Mouse (Mus musculus) testis, postnatal 14 days (tissue): ENCODE data around the gene Eps15.
"Not testable (repeated sequence)": the region's sequence is repeated elsewhere in the genome, so short reads cannot be mapped to it uniquely, and the experiment has no call there.

Source experiments
- DNase-seq: peaks from one replicate; pipeline ENCODE4 v3.0.0; 2021; ENCODE audit warnings: low spot score

The Eps15 gene

DNA sequence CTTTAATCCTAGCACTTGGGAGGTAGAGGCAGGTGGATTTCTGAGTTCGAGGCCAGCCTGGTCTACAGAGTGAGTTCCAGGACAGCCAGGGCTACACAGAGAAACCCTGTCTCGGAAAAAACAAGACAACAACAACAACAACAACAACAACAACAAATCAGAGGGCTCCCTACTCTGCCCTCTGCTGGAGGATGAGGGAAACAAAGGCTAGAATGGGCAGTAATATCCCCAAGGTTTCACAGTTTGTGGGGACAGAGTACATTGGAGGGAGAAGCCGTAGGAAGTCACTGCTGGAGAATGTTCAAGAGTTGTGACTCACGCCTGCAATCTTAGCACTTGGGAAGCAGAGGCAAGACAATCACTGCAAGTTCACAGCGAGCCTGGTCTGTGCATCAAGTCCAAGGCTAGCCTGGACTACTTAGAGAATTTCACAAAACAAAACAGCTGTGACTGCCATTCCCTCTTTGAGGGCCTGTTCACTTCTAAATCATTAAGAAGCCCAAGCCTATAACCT is 121.2 kb downstream of the Eps15 start:
- DNase-seq: no peak

DNA sequence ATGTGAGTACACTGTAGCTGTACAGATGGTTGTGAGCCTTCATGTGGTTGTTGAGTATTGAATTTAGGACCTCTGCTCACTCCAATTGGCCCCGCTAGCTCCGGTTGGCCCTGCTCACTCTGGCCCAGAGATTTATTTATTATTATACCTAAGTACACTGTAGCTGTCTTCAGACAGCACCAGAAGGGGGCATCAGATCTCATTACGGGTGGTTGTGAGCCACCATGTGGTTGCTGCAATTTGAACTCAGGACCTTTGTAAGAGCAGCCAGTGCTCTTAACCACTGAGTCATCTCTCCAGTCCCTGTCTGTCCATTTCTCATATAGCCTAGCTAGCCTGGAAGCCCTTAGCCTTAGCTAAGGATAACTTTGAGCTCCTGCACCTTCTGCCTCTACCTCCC is 124.8 kb downstream of the Eps15 start:
- DNase-seq: not testable (repeated sequence)

DNA sequence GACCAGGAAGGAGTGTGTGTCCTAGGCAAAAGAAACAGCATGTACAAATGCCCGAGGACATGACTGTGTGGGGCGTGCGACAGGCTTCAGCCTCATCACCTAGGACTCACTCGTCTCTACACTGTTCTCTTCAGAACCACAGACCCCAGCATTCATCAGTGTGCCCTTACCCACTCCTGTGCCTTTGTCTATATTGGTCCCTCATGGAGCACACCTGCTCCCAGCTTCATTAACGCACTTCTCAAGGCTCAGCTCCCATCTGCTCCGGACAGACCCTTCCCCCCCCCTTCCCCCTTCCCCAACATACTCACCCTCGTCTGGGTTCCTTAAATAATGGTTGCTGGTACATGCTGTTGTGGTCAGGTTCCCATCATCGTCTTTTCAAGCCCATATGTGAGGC is 125.3 kb downstream of the Eps15 start:
- DNase-seq: no peak

DNA sequence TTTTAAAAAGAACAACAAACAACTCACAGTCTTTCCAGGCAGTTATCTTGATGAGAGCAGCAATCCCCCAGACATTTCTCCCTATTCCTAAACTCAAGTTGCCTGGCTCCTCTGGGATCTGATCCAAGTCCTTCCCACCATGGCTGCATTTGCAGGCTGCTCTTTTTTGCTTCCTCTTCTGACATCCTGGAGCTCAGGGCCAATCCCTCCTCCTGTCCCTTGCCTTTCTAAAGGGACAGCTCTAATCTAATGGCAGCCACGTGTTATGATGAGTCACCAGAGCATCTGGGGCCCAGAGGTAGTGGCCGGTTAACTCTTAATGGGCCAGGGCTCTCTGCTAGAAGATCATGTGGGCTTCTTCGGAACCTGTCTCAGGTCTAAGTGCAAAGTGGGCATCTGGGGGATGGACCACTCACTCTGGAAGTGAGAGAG is 126.0 kb downstream of the Eps15 start:
- DNase-seq: peak; percentile 62

DNA sequence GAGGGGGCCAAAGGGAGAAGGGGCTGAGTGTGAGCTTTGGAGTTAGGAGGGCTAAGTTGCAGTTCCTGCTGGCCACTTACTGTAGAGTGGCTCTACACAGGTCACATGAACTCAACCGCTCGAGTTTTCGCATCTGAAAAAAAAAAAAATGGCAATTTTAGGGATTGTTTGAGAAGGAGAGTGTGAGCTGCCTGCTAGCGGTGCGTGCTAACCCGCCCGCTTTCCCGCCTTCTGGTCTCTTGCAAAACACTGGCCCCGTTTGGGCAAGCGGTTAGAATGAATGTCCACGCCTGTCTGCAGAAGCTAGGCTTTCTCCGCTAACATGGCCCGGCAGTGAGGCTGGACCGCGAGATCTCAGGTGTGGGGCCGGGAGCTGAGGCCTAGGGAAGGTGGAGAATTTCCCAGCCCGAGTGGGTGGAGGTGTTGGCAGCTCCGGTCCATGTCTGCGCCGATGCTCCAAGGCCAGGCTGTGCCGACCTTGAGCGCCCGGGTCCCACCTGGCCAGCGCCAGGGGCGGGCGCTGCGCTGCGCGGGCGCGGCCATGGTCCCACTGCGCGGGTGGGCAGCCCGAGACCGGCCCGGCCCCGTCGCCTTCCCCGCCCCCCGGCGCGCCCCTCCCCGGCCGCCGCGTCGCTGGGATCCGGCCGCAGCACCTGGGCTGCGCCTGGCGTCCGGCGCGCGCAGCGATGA is 126.6 kb downstream of the Eps15 start, which contains the start of gene Ttc39a:
Gene Ttc39a (plus strand): TSS at position 138 of the 690 bp plus-strand sequence.
- DNase-seq: peak; percentile 45

DNA sequence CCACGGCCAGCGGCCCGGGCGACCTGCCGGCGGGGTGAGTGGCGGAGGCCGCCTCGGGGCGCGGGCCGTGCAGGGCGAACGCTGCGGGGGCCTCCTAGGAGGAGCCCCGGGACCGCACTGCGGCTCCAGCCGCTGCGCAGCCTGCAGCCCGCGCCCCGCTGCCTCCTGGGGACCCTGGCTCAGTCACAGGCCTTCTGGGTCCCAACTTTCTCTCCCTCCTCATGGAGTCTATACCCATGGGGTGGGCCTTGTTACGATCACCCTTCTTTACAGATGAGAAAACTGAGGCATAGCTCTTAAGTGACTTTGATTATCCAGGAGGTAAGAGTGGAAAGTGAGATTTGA is 127.1 kb downstream of the Eps15 start:
- DNase-seq: no peak

DNA sequence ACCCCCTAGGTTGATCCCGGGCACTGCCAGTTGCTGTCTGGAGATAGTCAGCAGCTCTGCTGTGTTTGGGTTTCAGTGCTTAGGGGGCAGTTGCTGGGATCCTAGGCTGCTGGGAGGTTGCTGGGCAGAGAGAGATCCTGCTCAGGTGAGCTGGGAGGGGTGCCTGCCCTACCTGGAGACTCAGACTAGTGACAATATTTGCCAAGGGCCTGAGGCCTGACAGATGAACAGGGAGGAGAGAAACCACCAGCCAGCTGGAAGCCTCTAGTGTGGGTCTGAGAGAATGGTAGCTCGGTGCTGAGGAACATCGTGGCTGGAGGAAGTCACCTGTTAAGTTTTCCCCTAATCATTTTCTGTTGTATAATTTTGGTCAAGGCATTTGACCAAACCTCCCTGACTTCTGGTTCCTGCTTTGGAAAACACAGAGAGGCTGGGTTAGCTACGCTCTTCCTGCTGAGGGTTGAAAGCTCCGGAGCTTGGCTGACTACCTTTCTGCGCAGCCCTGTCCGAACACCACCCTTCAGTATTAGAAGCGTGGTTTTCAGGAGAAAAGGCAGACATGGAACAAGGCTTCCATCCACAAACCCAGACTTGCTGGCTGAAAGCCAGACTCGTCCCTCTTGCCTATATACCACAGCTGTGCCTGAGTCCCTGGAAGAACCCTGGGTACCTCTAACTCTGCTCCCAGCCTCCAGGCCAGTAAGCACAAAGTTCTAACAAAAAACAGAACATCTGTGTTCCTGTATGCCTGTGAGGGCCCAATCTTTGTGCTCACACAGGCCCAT is 127.8 kb downstream of the Eps15 start:
- no peak for DNase-seq

DNA sequence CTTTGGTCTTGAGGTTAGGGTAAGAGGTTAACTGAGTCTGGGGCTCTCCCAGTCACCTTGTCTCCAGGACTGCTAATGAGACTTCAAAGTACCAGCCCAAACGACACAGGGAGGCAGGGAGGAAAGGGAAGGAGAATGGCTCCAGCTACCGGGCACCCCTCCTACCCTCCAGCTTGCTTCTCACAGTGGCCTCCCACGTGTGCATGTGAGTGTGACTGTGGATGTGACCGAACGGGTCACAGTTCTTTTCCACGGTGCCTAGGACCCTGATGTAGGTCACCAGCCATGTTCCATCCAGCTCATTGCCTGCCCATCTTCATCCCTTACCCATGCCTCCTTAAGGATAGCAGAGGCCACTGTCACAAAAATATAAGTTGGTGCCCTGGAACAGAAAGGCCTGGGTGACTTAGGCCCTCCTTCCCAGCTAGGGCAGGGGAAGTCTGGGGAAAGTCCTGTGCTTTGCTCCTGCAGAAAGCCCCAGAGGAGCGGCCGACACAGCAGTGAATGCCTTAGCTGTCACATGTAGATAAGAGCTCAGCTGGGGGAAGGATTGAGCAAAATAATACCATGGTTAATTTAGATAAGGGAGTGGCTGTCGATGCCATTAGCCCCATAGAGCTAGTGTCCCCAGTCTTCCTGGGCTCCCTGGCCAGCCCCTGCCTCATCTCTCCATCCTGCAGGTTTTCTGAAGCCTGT is 130.8 kb downstream of the Eps15 start:
- no peak for DNase-seq

DNA sequence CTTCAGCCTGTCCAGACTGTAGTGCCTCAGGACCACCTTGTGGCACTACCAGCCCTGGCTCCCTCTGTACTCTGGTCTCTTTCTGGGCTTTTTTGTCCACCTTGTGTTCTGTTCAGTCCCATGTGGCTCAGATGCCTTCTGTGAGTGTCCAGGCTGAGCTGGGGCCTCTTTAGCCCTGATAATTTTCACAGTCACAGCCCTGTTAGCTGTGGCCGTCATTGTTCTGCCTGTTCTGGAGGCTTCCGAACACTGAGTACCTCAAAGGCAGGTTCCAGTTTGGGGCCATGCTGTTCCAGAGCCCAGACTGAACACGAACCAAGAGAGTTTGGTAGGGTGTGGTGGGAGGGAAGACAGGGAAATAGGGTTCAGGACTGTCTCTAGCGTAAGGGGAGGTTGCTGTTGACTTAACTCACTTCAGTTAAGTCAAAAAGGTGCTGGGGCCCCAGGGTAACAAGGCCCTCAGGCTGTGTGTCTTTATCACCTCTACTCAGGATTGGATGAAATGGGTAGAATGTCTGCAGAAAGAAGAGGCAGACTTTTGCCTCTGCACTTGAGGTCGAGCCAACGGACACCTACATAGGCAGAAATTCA is 131.4 kb downstream of the Eps15 start:
- DNase-seq: no peak

DNA sequence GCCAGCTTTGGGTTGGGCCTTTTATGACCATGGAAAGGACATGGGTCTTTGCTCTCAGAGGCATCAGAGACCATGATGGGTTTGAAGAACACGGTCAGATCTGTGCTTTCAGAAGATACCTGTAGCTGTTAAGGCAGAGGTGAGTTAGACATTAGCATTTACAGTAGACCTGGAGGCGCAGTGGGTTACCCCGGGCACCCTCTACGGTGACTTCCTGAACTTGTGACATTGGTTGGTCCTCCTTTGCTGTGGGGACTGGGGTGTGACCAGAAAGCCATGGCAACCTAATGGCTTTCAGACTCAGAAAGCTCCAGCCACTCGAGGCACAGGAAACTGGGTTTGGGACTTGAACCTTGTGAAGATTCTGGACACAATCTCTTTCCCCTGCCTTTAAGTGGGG is 132.2 kb downstream of the Eps15 start:
- no peak for DNase-seq

DNA sequence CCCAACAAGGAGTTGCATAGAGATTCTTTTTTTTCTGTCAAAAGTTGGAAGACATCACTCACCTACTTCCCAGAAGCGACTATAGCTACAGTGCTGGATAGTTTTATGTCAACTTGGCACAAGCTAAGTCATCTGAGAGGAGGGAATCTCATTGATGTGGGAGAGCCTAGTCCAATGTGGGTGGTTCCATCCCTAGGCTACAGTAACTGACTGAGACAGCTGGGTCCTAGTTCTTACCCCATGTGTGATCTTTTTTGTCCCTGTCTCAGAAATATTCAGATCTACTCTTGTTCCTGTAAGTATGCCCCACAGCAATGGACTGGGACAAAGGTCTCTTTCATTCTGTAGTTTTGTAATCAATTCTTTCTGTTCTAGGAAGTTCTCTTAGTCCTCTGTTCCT is 137.9 kb downstream of the Eps15 start:
- no peak for DNase-seq

DNA sequence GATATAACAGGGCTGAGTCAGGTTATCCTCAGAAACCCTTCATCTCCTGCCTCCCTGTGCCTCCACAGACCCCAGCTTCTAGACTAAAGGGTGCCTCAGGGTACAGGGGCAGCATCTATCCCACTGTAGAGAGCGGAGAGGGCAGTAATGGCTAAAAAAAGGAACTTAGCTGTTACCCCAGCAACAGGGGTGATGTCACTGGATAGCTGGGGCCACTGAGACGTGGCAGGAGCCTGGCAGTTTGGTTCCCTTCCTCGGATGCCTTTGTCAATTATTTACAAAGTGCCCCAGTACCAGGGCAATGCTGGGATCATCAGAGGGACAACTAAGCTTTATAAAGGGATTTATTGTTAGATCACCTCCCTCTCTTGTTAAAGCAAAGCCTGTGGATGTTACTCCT is 138.9 kb downstream of the Eps15 start:
- DNase-seq: no peak

DNA sequence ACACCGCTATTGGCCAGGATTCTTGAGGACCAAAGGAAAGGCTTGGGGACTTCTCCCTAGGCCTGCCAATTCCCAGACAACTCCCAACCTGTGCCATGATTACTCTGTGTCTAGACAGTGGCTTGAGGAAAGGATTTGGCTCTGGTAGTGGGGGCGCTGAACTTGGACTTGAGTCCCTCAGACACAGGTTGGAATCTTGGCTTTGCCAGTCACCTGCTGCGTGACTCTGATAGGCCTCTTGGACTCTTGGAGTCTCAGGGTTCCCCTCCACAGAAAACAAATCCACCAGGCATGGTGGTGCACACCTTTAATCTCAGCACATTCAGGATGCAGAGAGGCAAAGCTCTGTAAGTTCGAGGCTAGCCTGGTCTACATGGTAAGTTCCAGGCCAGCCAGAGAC is 139.5 kb downstream of the Eps15 start:
- DNase-seq: no peak

DNA sequence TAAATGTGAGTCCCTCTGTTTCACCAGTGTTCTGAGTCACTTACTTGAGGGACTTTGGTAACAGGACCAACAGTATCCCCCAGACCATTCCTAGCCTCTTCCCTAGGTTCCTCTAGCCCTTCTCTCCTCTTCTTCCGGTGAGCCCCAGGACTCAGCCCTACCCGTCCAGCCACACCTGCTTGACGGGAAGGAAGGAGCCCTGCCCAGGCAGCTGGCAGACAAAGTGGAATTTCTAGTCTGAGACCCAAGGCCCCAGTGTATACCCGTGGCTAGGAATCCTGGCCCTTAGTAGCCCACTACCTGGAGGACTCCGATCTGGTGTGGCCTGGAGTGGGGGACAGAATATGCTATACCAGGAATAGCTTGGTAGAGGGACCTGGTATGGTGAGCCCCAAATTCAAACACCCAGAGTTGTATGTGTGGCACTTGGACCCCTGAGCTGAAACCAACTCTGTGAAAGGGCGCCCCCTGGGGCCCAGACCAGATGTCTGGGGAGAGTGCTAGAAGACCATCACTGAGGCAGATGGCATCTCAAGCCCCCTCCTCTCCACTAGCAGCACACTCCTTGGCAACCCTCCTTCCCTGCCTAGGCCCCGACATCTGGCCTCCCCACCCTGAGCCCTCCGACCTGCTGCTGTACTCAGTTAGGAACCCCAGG is 140.2 kb downstream of the Eps15 start:
- DNase-seq: no peak

DNA sequence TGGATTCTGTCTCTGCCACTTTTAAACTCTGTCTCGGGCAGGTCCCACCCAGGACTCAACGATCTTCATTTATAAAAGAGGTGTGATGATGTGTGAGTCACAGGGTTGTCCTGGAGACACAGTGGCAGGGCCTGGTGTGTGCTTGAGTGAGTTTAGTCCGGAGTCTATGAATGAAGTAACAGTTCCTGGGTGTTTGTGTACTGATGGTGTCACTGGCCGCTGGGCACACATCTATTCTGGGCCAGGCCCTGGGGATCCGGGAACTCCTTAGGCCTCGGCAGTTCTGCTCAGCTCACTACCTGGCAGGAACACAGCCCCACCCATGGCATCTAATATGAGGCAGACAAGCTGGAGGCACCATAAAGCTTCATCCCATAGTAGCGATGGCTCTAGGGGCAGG is 141.5 kb downstream of the Eps15 start:
- DNase-seq: no peak

DNA sequence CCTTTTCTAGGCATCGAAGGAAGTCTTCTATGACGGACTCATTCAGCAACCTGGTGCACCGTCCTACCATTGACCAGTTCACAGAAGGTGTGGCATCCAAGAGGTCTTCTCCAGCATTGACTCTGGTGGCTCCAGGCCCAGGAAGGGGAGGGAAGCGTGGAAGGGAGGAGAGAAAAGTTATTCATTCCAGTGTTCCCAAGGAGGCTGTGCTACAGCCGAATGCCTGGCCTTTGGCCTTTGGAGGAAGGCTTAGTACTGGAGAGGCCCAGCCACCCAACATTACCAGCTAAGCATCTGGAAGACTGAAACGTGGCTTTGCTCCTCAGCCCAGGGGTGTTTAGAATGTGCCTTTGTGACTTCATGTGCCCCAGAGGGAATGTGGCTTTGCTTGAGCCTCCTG is 142.4 kb downstream of the Eps15 start:
- DNase-seq: no peak

DNA sequence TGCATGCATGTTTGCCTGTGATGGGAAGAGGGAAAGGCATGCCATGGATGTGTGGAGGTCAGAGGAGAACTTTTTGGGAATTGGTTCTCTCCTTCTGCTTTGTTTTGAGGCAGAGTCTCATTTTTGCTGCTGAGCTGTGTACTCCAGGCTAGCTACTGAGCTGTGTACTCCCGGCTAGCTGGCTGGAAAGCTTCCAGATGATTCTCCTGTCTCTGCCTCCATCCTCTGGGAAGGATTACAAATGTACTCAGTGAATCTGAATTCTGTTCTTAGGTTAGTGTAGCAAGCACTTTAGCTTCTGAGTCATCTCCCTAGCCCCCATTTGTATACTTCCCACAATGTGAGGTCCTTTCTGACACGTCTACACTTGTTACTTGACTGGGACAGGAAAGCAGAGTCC is 143.4 kb downstream of the Eps15 start:
- DNase-seq: no peak

DNA sequence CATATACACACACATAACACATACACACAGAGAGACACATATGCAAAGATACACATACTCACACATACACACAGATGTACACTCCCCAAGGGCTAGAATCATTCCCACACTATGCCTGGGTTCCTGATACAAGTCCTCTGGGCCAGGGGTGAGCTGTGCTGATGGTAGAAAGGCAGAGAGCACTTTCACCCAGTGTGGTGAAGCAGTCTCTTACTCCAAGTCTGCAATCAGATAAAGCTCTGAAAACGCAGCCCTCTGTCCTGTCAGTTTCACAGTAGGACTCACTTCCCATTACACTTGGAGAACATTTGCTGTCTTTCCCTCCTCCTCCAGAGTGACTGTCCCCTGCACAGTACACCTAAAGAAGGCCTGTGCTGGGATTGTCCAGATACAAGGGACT is 147.0 kb downstream of the Eps15 start:
- no peak for DNase-seq

DNA sequence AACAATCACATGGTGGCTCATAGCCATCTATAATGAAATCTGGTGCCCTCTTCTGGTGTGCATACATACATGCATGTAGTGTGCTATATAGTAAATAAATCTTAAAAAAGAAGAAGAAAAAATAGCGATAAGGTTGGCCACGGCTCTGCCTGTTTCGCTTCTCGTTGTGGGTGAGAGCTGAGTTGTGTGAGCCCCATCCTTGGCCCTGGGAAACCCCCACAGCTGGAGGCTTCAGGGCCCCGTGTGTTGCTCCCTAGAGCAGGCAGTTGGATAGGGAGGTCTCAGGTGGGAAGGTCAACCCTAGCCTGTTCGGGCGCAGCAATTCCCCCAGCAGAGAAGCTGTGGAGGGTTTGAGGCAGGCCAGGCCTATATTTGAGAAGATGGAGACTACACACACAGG is 150.2 kb downstream of the Eps15 start:
- DNase-seq: no peak

DNA sequence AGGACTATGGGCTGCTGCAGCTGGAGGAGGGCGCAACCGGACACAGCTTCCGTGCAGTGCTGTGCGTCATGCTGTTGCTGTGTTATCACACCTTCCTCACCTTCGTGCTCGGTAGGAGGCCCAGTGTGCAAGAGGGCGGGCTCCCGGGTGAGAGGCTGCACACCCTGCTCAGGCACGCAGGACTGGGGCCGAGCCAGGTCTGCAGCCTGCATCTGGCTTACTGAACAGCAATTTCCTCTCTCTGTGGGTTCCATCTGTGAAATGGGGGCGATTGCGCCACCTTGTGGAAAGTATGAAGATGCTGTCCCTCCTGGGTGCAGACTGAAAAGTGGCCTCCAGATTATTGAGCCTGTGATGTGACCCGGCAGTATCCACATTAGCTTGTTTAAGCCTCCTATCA is 150.8 kb downstream of the Eps15 start:
- DNase-seq: peak; percentile 47

DNA sequence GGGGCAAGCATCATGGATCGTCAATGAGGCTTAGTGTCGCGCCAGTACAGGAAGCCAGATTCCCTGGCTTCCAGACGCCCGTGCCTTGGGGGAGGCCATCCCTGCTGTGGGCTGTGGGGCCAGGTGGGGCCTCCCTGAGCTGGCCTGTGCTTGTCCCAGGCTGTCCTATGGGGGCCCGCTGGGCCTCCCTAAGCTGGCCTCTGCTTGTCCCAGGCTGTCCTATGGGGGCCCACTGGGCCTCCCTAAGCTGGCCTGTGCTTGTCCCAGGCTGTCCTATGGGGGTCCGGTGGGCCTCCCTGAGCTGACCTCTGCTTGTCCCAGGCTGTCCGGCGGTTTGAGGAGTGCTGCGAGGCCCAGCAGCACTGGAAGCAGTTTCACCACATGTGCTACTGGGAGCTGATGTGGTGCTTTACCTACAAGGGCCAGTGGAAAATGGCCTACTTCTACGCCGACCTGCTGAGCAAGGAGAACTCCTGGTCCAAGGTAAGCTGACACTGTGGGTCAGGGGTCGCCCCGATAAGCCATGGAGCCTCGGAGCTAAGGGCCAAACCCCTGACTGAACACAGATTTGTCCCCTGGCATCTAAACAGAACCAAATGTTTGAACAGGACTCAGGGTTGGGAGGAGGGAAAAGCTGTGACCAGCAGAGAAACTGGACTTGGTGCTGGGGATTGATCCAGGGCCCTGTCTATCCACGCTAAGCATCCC is 152.8 kb downstream of the Eps15 start:
- no peak for DNase-seq
